Mouse (Mus musculus): ENCODE measurements around the gene Ttc22. TPM values are rescaled to one million over a fixed set of nuclear protein-coding genes. Genes with fewer than 3 reads are reported as not detected.

Gene Ttc22
- polyA plus RNA-seq, 1 experiment from 2014 or later = 0.92 TPM

GRCm38 (mm10) chr4:106655681-106656080, 33.4 kb downstream of the Ttc22 start:
- peaks cover 63% of the 10 kb centered on the region for H3K36me3 ChIP-seq (ENCODE audit: insufficient read depth)
- no peaks in the 10 kb centered on the region for H3K9me3 ChIP-seq (ENCODE audit: low read depth, low read length)
- DNase-seq (no peak), ATAC-seq (ENCODE audit: insufficient read depth) (no peak)
- no peak overlapping the region for H3K9ac ChIP-seq
- no peaks in the 10 kb centered on the region for H3K27me3 ChIP-seq (ENCODE audit: insufficient read depth, low read length)
- 86% methylated on average over 10 of the region's 10 CpGs for WGBS
- peaks cover 6% of the 10 kb centered on the region for H3K4me1 ChIP-seq (ENCODE audit: insufficient read depth)
- no peak for TF ChIP-seq CTCF (IDR thresholded peaks at IDR 0.05; ENCODE audit: low read depth)
- H3K4me3 ChIP-seq (ENCODE audit: low read depth, low read length) = no peak overlapping the region
- H3K4me2 ChIP-seq = no peak overlapping the region
- H3K27ac ChIP-seq (ENCODE audit: low read depth) = no peak overlapping the region

GRCm38 (mm10) chr4:106663956-106664470, 41.8 kb downstream of the Ttc22 start:
- Histone ChIP-seq H3K9ac (no peak overlapping the region), H3K4me1 (ENCODE audit: insufficient read depth) (no peaks in the 10 kb centered on the region), H3K4me2 (no peak overlapping the region), H3K9me3 (ENCODE audit: low read depth, low read length) (no peaks in the 10 kb centered on the region), H3K4me3 (ENCODE audit: low read depth, low read length) (no peak overlapping the region), H3K36me3 (ENCODE audit: insufficient read depth) (peaks cover 96% of the 10 kb centered on the region), H3K27me3 (ENCODE audit: insufficient read depth, low read length) (no peaks in the 10 kb centered on the region), H3K27ac (ENCODE audit: low read depth) (no peak overlapping the region)
- DNase-seq (no peak), ATAC-seq (ENCODE audit: insufficient read depth) (no peak)
- 92% methylated on average over 5 of the region's 5 CpGs for WGBS
- no peak for TF ChIP-seq CTCF (IDR thresholded peaks at IDR 0.05; ENCODE audit: low read depth)

GRCm38 (mm10) chr4:106664697-106665096, 42.5 kb downstream of the Ttc22 start:
- no peak for TF ChIP-seq CTCF (IDR thresholded peaks at IDR 0.05; ENCODE audit: low read depth)
- Histone ChIP-seq H3K9ac (no peak overlapping the region), H3K4me3 (ENCODE audit: low read depth, low read length) (no peak overlapping the region), H3K9me3 (ENCODE audit: low read depth, low read length) (no peaks in the 10 kb centered on the region), H3K4me1 (ENCODE audit: insufficient read depth) (no peaks in the 10 kb centered on the region), H3K36me3 (ENCODE audit: insufficient read depth) (peaks cover 98% of the 10 kb centered on the region), H3K4me2 (no peak overlapping the region), H3K27ac (ENCODE audit: low read depth) (no peak overlapping the region), H3K27me3 (ENCODE audit: insufficient read depth, low read length) (no peaks in the 10 kb centered on the region)
- WGBS = 94% methylated on average over 6 of the region's 6 CpGs
- no peak for ATAC-seq (ENCODE audit: insufficient read depth)
- no peak for DNase-seq

GRCm38 (mm10) chr4:106665269-106665668, 43.0 kb downstream of the Ttc22 start:
- TF ChIP-seq CTCF (IDR thresholded peaks at IDR 0.05; ENCODE audit: low read depth) = no peak
- WGBS = 95% methylated on average over 2 of the region's 2 CpGs
- H3K27me3 ChIP-seq (ENCODE audit: insufficient read depth, low read length) = no peaks in the 10 kb centered on the region
- H3K4me2 ChIP-seq = no peak overlapping the region
- H3K9ac ChIP-seq = no peak overlapping the region
- peaks cover 98% of the 10 kb centered on the region for H3K36me3 ChIP-seq (ENCODE audit: insufficient read depth)
- no peaks in the 10 kb centered on the region for H3K4me1 ChIP-seq (ENCODE audit: insufficient read depth)
- H3K4me3 ChIP-seq (ENCODE audit: low read depth, low read length) = no peak overlapping the region
- no peaks in the 10 kb centered on the region for H3K9me3 ChIP-seq (ENCODE audit: low read depth, low read length)
- DNase-seq (no peak), ATAC-seq (ENCODE audit: insufficient read depth) (no peak)
- H3K27ac ChIP-seq (ENCODE audit: low read depth) = no peak overlapping the region

- no peak overlapping the region for H3K4me2 ChIP-seq
- WGBS = 93% methylated on average over 10 of the region's 10 CpGs
- H3K27ac ChIP-seq (ENCODE audit: low read depth) = no peak overlapping the region
- no peaks in the 10 kb centered on the region for H3K4me1 ChIP-seq (ENCODE audit: insufficient read depth)
- H3K4me3 ChIP-seq (ENCODE audit: low read depth, low read length) = no peak overlapping the region
- DNase-seq (no peak), ATAC-seq (ENCODE audit: insufficient read depth) (no peak)
- no peak for TF ChIP-seq CTCF (IDR thresholded peaks at IDR 0.05; ENCODE audit: low read depth)
- peaks cover 98% of the 10 kb centered on the region for H3K36me3 ChIP-seq (ENCODE audit: insufficient read depth)
- H3K9me3 ChIP-seq (ENCODE audit: low read depth, low read length) = no peaks in the 10 kb centered on the region
- no peaks in the 10 kb centered on the region for H3K27me3 ChIP-seq (ENCODE audit: insufficient read depth, low read length)
- no peak overlapping the region for H3K9ac ChIP-seq
Measured at GRCm38 (mm10) chr4:106665673-106666072, 43.4 kb downstream of the Ttc22 start.

GRCm38 (mm10) chr4:106666546-106666945, 44.3 kb downstream of the Ttc22 start:
- ATAC-seq (ENCODE audit: insufficient read depth) (no peak), DNase-seq (no peak)
- WGBS = 92% methylated on average over 2 of the region's 2 CpGs
- peaks cover 99% of the 10 kb centered on the region for H3K36me3 ChIP-seq (ENCODE audit: insufficient read depth)
- no peaks in the 10 kb centered on the region for H3K27me3 ChIP-seq (ENCODE audit: insufficient read depth, low read length)
- no peak overlapping the region for H3K9ac ChIP-seq
- no peaks in the 10 kb centered on the region for H3K9me3 ChIP-seq (ENCODE audit: low read depth, low read length)
- TF ChIP-seq CTCF (IDR thresholded peaks at IDR 0.05; ENCODE audit: low read depth) = no peak
- no peaks in the 10 kb centered on the region for H3K4me1 ChIP-seq (ENCODE audit: insufficient read depth)
- H3K27ac ChIP-seq (ENCODE audit: low read depth) = no peak overlapping the region
- H3K4me3 ChIP-seq (ENCODE audit: low read depth, low read length) = no peak overlapping the region
- H3K4me2 ChIP-seq = no peak overlapping the region

- DNase-seq = no peak
- Histone ChIP-seq H3K36me3 (ENCODE audit: insufficient read depth) (peaks cover 45% of the 10 kb centered on the region), H3K9me3 (ENCODE audit: low read depth, low read length) (no peaks in the 10 kb centered on the region), H3K27me3 (ENCODE audit: insufficient read depth, low read length) (no peaks in the 10 kb centered on the region), H3K9ac (no peak overlapping the region), H3K27ac (ENCODE audit: low read depth) (no peak overlapping the region), H3K4me2 (no peak overlapping the region), H3K4me1 (ENCODE audit: insufficient read depth) (0 out of 2 replicates have a peak, but pooled peaks cover 5% of the 10 kb centered on the region), H3K4me3 (ENCODE audit: low read depth, low read length) (no peak overlapping the region)
- no peak for TF ChIP-seq CTCF (IDR thresholded peaks at IDR 0.05; ENCODE audit: low read depth)
- no peak for ATAC-seq (ENCODE audit: insufficient read depth)
- WGBS = 79% methylated on average over 5 of the region's 5 CpGs
Measured at GRCm38 (mm10) chr4:106676749-106677148, 54.5 kb downstream of the Ttc22 start.

Measured in lung, embryonic 14.5 days (tissue).